Mouse (Mus musculus) urinary bladder, postnatal 36 days (tissue): ENCODE measurements at regions not wholly inside any gene's neighbourhood (a gene's known extent, or its start where the extent isn't known, plus 50 kb on each side); places are given as distances from the start of the nearest gene placed in this dataset.
A peak's percentile ranks its signal among the peaks of the same experiment; 100 is the strongest.

ENCODE experiments used
- DNase-seq, 2 experiments: peaks; one replicate each; pipeline ENCODE4 v3.0.0; 2022; ENCODE audit warnings: low spot score in 2 of 2, mixed read lengths in 1 of 2

GRCm38 (mm10) chr3:123918140-123918539 lies 227.5 kb upstream of the Ndst3 start:
- no peak for DNase-seq

DNA sequence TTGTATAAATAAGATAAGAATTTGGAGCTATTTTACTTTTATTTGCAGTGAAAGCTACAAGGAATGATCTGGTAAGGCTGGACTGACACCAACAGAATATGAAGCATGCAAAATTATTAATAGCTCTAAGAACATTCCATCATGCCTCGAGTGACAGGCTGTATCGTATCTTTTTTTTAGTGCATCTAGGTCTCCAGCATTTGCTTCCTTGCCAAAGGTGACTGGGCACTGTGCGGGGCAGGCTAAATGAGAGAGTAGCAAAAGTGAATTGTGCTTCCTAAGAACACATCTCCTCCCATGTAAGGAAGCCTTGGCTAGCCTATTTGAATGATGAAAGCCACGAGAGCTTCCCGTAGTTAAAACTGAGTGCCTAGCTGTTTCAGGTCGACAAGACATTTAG lies 261.5 kb upstream of the Ndst3 start:
- no peak for DNase-seq

DNA sequence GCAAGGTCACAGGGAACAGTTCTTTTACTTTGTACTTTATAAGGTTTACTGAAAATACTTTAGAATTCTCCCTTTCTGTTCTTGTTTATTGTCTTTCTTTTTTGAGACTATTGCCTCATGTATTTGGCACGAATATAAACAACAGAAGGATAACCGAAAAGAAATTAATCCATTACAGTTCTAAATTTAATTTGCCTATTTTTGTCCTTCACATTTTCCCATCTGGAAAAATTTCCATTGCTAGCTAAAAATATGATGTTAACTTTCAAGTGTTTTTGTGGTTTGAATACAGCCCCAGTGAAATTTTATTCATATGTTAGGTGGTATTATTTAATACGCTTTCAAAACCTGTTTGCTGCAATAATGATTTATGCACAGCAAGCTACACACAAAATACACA lies 276.7 kb upstream of the Ndst3 start:
- DNase-seq, result no peak

- no peak for DNase-seq
Observed at GRCm38 (mm10) chr3:123972367-123972766, 281.7 kb upstream of the Ndst3 start.

GRCm38 (mm10) chr3:123973806-123974576 lies 283.3 kb upstream of the Ndst3 start:
- no peak for DNase-seq

DNA sequence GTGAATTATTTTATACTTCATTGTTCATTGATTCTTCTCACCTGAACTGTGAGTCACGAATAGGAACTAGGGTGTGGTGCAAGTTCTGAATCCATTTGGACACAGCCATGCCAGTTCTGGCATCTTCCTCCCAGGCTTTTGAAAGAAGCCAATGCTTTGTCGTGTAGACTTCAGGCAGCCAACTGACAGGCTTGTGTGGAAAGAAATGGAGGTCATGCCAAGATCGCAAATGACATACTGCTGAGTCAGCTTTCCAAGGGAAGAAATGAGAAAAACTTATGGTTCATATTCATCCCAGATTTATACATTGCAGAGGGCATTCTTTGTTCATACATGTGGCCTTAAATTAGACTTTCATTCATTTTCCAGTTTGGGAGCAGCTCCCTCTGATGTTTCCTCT lies 285.8 kb upstream of the Ndst3 start:
- no peak for DNase-seq

DNA sequence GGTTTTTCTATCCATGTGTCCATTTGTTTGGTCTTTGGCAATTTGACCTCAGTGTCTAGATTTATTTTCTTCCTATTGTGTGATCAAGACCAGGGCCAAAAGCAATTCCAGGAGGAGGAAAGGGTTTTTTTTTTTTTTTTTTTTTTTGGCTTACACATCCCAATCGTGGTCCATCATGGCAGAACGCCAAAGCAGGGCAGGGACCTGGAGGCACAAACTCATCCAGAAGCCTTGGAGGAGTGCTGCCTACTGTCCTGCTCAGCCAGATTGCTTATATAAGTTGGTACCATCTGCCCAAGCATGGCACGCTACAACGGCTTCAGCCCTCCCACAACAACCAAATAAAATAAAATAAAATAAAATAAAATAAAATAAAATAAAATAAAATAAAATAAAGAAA lies 286.5 kb upstream of the Ndst3 start:
- no peak for DNase-seq

- no peak for DNase-seq
Observed at GRCm38 (mm10) chr3:123983045-123983444, 292.4 kb upstream of the Ndst3 start.

DNA sequence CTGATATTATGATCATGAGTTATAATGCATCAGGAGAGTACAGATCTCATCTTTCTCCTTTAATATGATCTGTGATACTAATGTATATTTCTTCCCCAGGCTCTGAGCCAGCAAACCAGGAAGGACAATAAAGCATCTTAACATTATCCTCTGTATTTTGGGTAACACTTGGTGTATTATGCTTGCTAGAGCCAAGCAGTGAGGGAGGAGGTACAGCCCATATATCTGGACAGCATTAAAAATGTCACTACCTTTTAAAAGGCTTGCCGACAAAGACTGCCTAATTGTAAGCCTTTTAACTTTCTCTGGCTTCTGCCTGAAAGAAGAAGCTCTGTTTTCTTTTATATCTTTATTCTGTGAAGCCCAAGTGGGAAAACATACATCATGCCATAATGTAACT lies 292.9 kb upstream of the Ndst3 start:
- no peak for DNase-seq

DNA sequence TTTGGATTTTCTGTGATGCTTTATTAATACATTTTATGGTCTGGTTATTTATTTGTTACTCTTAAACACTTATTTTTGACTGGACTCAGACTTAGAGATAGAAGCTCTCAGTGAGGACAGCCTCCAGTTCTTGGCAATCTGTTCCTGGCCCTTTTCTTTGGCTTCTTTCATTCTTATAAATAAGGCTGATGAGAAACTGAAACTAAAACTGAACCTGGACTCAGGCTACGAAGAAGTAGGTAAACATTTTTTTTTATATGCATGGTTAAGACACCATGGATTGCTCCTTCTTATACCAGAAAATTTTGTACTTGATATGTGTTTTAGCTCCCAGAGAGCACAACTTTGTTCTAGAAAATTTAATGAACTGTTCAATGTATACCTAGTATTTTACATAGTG lies 293.4 kb upstream of the Ndst3 start:
- no peak for DNase-seq

DNA sequence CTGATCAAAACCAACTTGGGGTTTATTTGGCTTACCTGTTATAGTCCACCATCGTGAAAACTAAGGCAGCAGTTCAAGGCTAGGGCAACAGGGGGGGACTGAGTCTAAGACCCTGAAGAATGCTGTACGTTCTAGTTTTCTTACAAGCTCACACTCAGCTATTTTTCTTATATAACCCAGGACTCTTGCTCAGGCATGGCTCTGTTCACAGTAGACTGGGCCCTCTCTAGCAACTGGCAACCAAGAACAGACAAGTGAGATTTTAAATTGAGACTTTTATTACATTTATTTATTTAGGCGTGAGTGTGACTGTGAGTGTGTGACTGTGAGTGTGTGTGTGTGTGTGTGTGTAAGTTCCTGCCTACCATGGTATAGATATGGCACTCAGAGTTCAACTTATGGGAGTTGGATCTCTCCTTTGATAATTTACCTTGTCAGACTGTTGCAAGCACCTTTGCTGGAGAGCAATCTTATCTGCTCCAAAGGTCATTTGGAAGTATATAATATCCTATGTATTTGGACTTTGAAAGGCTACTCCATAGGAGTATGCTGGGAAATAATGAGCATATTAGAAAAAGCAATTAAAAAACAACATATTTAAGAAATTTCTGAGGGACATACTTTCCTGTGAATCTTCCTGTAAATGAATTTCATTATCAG lies 309.4 kb upstream of the Ndst3 start:
- no peak for DNase-seq

GRCm38 (mm10) chr3:124000883-124001282 lies 310.2 kb upstream of the Ndst3 start:
- no peak for DNase-seq

DNA sequence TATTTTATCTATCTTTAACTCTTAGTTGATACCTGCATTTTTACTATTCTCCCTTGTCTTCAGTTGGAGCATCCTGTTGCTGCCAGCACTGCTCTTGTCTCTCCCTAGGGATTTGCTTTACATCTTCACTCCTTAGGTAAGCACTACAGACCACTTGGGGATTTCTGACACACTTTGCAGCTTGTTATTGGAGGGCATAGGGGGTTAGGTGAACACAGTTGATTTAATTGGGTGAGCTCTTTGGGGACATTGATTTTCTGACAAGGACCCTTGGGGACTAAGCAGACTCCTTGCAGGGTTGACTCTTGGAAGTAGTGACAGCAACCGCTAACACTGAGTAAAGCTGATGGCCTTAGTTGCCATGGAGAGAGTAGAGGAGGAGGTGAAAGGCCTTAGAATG lies 309.0 kb upstream of the Tram1l1 start:
- DNase-seq, result no peak

- DNase-seq, result no peak
Observed at GRCm38 (mm10) chr3:124018618-124019017, 302.0 kb upstream of the Tram1l1 start.

DNA sequence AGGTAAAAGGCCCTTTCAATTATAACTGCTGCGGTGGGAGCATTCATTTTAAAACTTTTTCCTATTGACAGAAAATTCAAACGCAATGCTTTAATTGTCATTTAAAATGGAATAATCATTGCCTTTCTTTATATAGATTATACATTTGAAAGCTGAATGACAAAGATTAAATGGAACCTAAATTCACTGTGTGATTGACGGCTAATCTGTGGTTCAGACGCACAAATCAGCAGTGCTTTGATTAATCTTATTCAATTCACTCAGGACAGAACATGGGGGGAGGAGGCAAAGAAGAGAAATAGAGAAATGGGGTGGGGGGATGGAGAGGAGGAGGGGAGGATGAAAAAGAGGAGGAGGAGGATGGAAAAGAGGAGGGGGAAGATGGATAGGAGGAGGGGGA lies 294.5 kb upstream of the Tram1l1 start:
- no peak for DNase-seq

DNA sequence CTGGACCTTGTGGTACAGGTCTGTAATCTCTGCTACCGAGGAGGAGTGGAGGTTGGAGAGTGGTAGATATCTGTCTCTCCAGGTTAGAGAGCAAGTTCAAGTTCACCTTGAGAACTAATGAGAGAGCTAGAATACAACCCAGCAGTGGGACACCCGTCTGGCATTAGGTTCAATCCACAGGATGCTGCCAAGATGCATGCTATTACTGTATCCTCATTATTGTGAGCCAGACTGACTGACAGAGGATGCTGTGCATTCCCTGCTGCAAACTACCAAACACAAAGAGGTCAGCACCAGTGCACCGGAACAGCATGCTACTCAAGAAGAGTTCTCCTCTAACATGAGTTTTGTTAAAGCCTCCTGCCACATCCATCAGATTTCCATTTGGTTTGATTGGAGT lies 253.6 kb upstream of the Tram1l1 start:
- no peak for DNase-seq

GRCm38 (mm10) chr3:124067538-124067937 lies 253.1 kb upstream of the Tram1l1 start:
- no peak for DNase-seq

DNA sequence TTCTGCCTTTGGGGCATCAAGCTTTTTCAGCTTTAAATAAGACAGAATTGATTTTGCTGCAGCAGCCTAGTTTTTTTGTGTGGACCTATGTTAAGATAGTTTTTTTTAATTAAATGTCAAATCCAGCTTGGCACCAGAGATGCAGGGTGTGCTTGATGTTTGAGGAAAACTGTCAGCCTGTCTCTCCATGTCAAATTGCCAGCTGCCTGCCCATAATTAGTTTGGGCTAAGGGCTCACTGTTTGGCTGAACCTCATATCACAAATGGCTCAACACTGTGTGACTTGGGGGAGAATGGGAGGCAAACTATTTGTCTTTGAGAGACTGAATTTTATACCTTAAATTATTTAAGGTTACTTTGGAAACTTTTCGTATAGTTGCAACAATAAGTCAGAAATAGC lies 252.7 kb upstream of the Tram1l1 start:
- no peak for DNase-seq

DNA sequence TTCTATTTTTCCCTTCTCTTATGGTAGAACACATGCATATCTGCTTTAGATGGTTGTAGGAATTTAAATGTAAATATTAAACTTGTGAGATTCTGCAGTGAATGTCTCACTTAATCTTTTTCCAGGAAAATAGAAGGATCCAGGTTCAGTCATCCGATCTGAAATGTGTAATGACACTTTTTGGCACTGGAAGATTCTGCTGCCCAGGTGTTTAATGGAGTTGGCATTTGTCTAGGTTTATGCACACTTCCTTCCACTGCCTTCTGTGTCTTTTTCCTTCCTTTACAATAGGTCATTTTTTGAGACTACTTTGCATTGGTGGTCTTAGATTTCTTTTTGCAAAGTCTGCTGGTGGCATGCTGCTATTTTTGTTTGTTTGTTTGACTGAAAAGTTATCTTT lies 251.5 kb upstream of the Tram1l1 start:
- DNase-seq, result no peak

DNA sequence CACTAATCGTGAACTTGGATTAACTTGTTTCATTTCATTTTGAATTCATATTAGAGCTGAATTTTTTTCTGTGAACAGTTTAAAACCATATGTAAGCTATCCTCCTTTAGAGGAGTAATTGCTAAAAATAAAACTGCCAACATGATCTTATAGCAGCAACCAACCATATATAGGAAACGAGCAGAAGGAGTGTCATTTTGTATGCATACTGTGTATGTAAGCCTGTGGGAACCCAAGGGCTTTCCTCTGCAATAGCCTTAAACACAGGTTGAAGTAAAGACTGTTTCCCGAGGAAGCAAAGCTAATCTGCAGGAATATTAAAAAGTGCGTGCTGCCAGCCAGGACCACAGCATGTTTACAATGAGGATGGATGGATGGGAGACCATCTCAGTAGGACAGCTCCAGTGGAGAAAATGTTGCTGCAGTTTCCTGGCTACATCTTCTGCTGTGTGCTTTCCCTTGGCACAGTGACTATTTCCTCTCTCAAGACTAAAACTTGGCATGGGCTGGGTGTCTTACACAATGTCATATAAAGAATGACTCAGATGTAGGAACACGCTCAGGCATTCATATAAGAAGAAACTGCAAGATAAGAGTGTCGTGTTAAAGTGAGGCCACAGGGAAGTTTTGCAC lies 244.6 kb upstream of the Tram1l1 start:
- peak in 1 of 2 experiments; percentile 13 for DNase-seq

DNA sequence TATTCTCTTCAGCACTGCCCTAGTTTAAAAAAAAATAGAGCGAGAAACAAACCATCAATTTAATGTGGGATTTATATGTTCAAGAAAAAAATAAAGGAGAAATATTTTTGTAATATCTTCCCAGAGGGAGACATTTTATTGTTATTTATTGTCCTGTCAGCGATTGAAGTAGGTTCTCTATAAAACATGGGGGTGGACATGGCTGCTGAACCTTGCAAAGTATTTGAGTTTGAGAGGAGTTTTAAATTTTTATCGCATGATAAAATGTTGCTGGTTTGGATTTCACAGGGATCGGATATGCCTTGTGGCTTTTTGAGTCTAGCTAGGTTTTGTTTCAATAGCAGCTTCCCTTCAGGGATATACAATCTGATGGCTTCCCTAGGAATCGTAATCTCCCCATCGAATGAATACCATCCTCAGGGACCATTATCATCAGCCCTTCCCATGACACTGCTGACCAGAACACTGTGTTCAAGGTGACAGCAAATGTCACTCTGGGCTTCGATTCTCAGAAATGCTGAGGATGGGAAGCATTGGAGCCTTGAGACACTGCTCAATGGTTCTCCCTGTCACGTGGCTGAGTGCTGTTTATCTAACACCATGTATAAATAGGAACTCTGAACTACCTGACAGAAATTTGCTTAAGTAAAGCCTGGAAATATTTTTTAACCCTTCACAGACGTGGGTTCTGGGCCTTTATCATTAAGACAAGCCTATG lies 228.1 kb upstream of the Tram1l1 start:
- DNase-seq, result no peak

DNA sequence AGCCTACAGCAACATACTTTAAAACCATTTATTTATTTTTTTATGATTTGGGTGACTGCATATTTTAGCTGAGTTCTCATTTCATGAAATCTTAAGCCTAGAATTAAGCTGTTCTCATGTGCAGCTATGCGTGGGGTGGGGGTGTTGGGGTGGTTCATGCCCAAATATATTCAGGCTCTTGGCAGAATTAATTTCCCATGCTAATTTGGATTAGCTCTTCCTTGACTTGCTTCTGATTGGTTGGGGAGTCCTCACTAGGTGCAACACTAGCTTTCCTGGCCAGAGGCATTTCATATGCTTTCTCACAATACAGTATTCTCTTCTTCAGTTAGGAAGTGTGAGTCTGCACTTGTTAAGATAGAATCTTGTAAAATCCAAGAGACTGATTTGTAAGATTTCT lies 206.7 kb upstream of the Tram1l1 start:
- no peak for DNase-seq
